Mouse (Mus musculus): ENCODE results near the gene Foxd2.

DNA sequence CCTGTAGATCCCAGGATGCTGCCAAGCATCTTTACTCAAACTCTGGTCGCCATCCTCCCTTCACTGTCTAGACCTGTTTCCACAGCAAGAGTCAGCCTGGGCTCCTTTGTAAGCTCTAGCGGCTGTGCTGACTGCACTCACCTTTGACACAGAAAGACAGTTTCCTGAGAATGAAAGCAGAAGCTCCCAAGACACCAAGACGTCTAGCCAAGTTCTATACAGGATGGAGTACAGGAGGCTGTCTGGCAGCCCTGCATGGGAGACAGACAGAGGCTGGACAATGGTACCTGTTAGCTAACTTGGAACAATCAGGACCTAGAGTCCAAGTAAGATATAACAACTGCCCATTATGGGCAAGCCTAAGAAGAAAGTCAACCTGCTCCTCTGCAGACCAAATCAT is 8.8 kb downstream of the Foxd2 start:
- TF ChIP-seq CTCF (IDR thresholded peaks at IDR 0.05; ENCODE audit: extremely low read depth, insufficient read depth, insufficient read length, insufficient replicate concordance) (no peak), POLR2A (IDR thresholded peaks at IDR 0.05; ENCODE audit: low read depth, low read length) (no peak)

Measured in spleen, adult 2 months (tissue).